Mouse (Mus musculus): ENCODE data around the gene Ccdc84. TPM values are rescaled to one million over a fixed set of nuclear protein-coding genes. Genes with fewer than 3 reads are reported as not detected.
"Not testable (repeated sequence)": the region's sequence is repeated elsewhere in the genome, so short reads cannot be mapped to it uniquely, and the experiment has no call there.

The Ccdc84 gene
- polyA plus RNA-seq (2012; rRNA removed), result 10.9 TPM in 2 replicates

GRCm38 (mm10) chr9:44418519-44419385 lies at the start of gene Ccdc84:
Ccdc84 (minus strand) TSS chr9:44418569.
- no peaks in the 10 kb centered on the region for H3K27me3 ChIP-seq (ENCODE audit: control insufficient read depth, insufficient read depth, low read length)
- peak within 1 kb of the TSS; percentile 98 for H3K27ac ChIP-seq (ENCODE audit: control insufficient read depth, insufficient read depth, low read depth, low read length)
- peak within 1 kb of the TSS; percentile 93 for H3K4me3 ChIP-seq (ENCODE audit: control insufficient read depth, low read depth, low read length)
- TF ChIP-seq POLR2A (IDR thresholded peaks at IDR 0.05; ENCODE audit: control insufficient read depth, low read depth, low read length), result no peak
- no peak for TF ChIP-seq CTCF (IDR thresholded peaks at IDR 0.05; ENCODE audit: control insufficient read depth, insufficient read depth, insufficient replicate concordance, low read depth, low read length)
- no peaks in the 10 kb centered on the region for H3K36me3 ChIP-seq (ENCODE audit: control insufficient read depth, insufficient read depth, low read length)
- H3K4me1 ChIP-seq (ENCODE audit: control insufficient read depth, insufficient read depth, low read length), result peaks cover 13% of the 10 kb centered on the region

- H3K27ac ChIP-seq (ENCODE audit: control insufficient read depth, insufficient read depth, low read depth, low read length), result no peak overlapping the region
- H3K36me3 ChIP-seq (ENCODE audit: control insufficient read depth, insufficient read depth, low read length), result no peaks in the 10 kb centered on the region
- TF ChIP-seq POLR2A (IDR thresholded peaks at IDR 0.05; ENCODE audit: control insufficient read depth, low read depth, low read length) (no peak), CTCF (IDR thresholded peaks at IDR 0.05; ENCODE audit: control insufficient read depth, insufficient read depth, insufficient replicate concordance, low read depth, low read length) (no peak)
- H3K4me3 ChIP-seq (ENCODE audit: control insufficient read depth, low read depth, low read length), result no peak overlapping the region
- H3K27me3 ChIP-seq (ENCODE audit: control insufficient read depth, insufficient read depth, low read length), result no peaks in the 10 kb centered on the region
- H3K4me1 ChIP-seq (ENCODE audit: control insufficient read depth, insufficient read depth, low read length), result no peaks in the 10 kb centered on the region
These were observed 43.6 kb upstream of the Ccdc84 start for GRCm38 (mm10) chr9:44461950-44462349.

- Histone ChIP-seq H3K4me3 (ENCODE audit: control insufficient read depth, low read depth, low read length) (peak overlapping the region; percentile 66), H3K27ac (ENCODE audit: control insufficient read depth, insufficient read depth, low read depth, low read length) (peak overlapping the region; percentile 29; the same call in 1 of the 2 replicates)
These were observed 38.8 kb upstream of the Ccdc84 start for GRCm38 (mm10) chr9:44457035-44457742.

GRCm38 (mm10) chr9:44454891-44455220 lies 36.5 kb upstream of the Ccdc84 start, which contains the start of gene Upk2:
Upk2 (minus strand) TSS chr9:44454976.
- no peak within 1 kb of the TSS for H3K27ac ChIP-seq (ENCODE audit: control insufficient read depth, insufficient read depth, low read depth, low read length)
- H3K27me3 ChIP-seq (ENCODE audit: control insufficient read depth, insufficient read depth, low read length), result no peaks in the 10 kb centered on the region

More at GRCm38 (mm10) chr9:44457035-44457742, 38.8 kb upstream of the Ccdc84 start:
- no peaks in the 10 kb centered on the region for H3K36me3 ChIP-seq (ENCODE audit: control insufficient read depth, insufficient read depth, low read length)
- H3K27me3 ChIP-seq (ENCODE audit: control insufficient read depth, insufficient read depth, low read length), result no peaks in the 10 kb centered on the region
- TF ChIP-seq CTCF (IDR thresholded peaks at IDR 0.05; ENCODE audit: control insufficient read depth, insufficient read depth, insufficient replicate concordance, low read depth, low read length) (no peak), POLR2A (IDR thresholded peaks at IDR 0.05; ENCODE audit: control insufficient read depth, low read depth, low read length) (peak; percentile 67; the same call in 1 of the 2 replicates)
- peaks cover 11% of the 10 kb centered on the region for H3K4me1 ChIP-seq (ENCODE audit: control insufficient read depth, insufficient read depth, low read length)

GRCm38 (mm10) chr9:44454132-44454890 lies 35.9 kb upstream of the Ccdc84 start:
- Histone ChIP-seq H3K27me3 (ENCODE audit: control insufficient read depth, insufficient read depth, low read length) (no peaks in the 10 kb centered on the region), H3K36me3 (ENCODE audit: control insufficient read depth, insufficient read depth, low read length) (no peaks in the 10 kb centered on the region), H3K27ac (ENCODE audit: control insufficient read depth, insufficient read depth, low read depth, low read length) (no peak overlapping the region), H3K4me3 (ENCODE audit: control insufficient read depth, low read depth, low read length) (peak overlapping the region; percentile 63), H3K4me1 (ENCODE audit: control insufficient read depth, insufficient read depth, low read length) (peaks cover 11% of the 10 kb centered on the region)
- TF ChIP-seq CTCF (IDR thresholded peaks at IDR 0.05; ENCODE audit: control insufficient read depth, insufficient read depth, insufficient replicate concordance, low read depth, low read length), result peak; percentile 92
- TF ChIP-seq POLR2A (IDR thresholded peaks at IDR 0.05; ENCODE audit: control insufficient read depth, low read depth, low read length), result no peak

More at GRCm38 (mm10) chr9:44454891-44455220, 36.5 kb upstream of the Ccdc84 start, which contains the start of gene Upk2:
- peak within 1 kb of the TSS; percentile 63 for H3K4me3 ChIP-seq (ENCODE audit: control insufficient read depth, low read depth, low read length)
- TF ChIP-seq CTCF (IDR thresholded peaks at IDR 0.05; ENCODE audit: control insufficient read depth, insufficient read depth, insufficient replicate concordance, low read depth, low read length) (no peak), POLR2A (IDR thresholded peaks at IDR 0.05; ENCODE audit: control insufficient read depth, low read depth, low read length) (no peak)
- H3K4me1 ChIP-seq (ENCODE audit: control insufficient read depth, insufficient read depth, low read length), result peaks cover 11% of the 10 kb centered on the region
- H3K36me3 ChIP-seq (ENCODE audit: control insufficient read depth, insufficient read depth, low read length), result no peaks in the 10 kb centered on the region

GRCm38 (mm10) chr9:44450387-44450786 lies 32.0 kb upstream of the Ccdc84 start:
- Histone ChIP-seq H3K27me3 (ENCODE audit: control insufficient read depth, insufficient read depth, low read length) (no peaks in the 10 kb centered on the region), H3K36me3 (ENCODE audit: control insufficient read depth, insufficient read depth, low read length) (no peaks in the 10 kb centered on the region), H3K4me3 (ENCODE audit: control insufficient read depth, low read depth, low read length) (no peak overlapping the region), H3K27ac (ENCODE audit: control insufficient read depth, insufficient read depth, low read depth, low read length) (no peak overlapping the region), H3K4me1 (ENCODE audit: control insufficient read depth, insufficient read depth, low read length) (peaks cover 10% of the 10 kb centered on the region)
- TF ChIP-seq POLR2A (IDR thresholded peaks at IDR 0.05; ENCODE audit: control insufficient read depth, low read depth, low read length), result no peak
- no peak for TF ChIP-seq CTCF (IDR thresholded peaks at IDR 0.05; ENCODE audit: control insufficient read depth, insufficient read depth, insufficient replicate concordance, low read depth, low read length)

- not testable (repeated sequence) for H3K27me3 ChIP-seq (ENCODE audit: control insufficient read depth, insufficient read depth, low read length); H3K4me3 ChIP-seq (ENCODE audit: control insufficient read depth, low read depth, low read length); H3K27ac ChIP-seq (ENCODE audit: control insufficient read depth, insufficient read depth, low read depth, low read length); H3K4me1 ChIP-seq (ENCODE audit: control insufficient read depth, insufficient read depth, low read length); H3K36me3 ChIP-seq (ENCODE audit: control insufficient read depth, insufficient read depth, low read length)
These were observed 26.1 kb upstream of the Ccdc84 start for GRCm38 (mm10) chr9:44444402-44445025.

All from testis, adult 2 months (tissue).